Mouse (Mus musculus): ENCODE measurements around the gene 2200002D01Rik. TPM values are rescaled to one million over a fixed set of nuclear protein-coding genes. Genes with fewer than 3 reads are reported as not detected.
A peak's percentile ranks its signal among the peaks of the same experiment; 100 is the strongest.

The 2200002D01Rik gene
- polyA plus RNA-seq, 1 experiment from 2014 or later = 0.50 TPM

- H3K36me3 ChIP-seq (ENCODE audit: control insufficient read depth, insufficient read depth, low read length) = no peaks in the 10 kb centered on the region
- H3K9me3 ChIP-seq (ENCODE audit: control insufficient read depth, low read length) = no peaks in the 10 kb centered on the region
- H3K4me3 ChIP-seq (ENCODE audit: low read depth, low read length) = no peak overlapping the region
- no peak for ATAC-seq (ENCODE audit: low read depth)
- H3K27me3 ChIP-seq (ENCODE audit: control insufficient read depth, insufficient read depth, low read length) = no peaks in the 10 kb centered on the region
- no peak overlapping the region; the same call in 1 of the 2 replicates for H3K4me2 ChIP-seq (ENCODE audit: low read depth, low read length)
- WGBS = 26% methylated on average over 11 of the region's 11 CpGs
- H3K9ac ChIP-seq (replicated peaks; ENCODE audit: low read depth, low read length) = no peak overlapping the region
- peaks cover 6% of the 10 kb centered on the region; the same call in 1 of the 2 replicates for H3K4me1 ChIP-seq (ENCODE audit: control insufficient read depth, insufficient read depth, low read length)
- H3K27ac ChIP-seq (ENCODE audit: low read depth, low read length) = peak overlapping the region; percentile 48; the same call in 1 of the 2 replicates
These were observed 42.6 kb upstream of the 2200002D01Rik start for GRCm38 (mm10) chr7:29290691-29291485.

- WGBS = 63% methylated on average over 6 of the region's 6 CpGs
- Histone ChIP-seq H3K9me3 (ENCODE audit: control insufficient read depth, low read length) (no peaks in the 10 kb centered on the region), H3K9ac (replicated peaks; ENCODE audit: low read depth, low read length) (no peak overlapping the region), H3K27me3 (ENCODE audit: control insufficient read depth, insufficient read depth, low read length) (no peaks in the 10 kb centered on the region), H3K36me3 (ENCODE audit: control insufficient read depth, insufficient read depth, low read length) (no peaks in the 10 kb centered on the region), H3K4me3 (ENCODE audit: low read depth, low read length) (no peak overlapping the region), H3K4me2 (ENCODE audit: low read depth, low read length) (peak overlapping the region; percentile 23; the same call in 1 of the 2 replicates), H3K4me1 (ENCODE audit: control insufficient read depth, insufficient read depth, low read length) (peaks cover 6% of the 10 kb centered on the region; the same call in 1 of the 2 replicates), H3K27ac (ENCODE audit: low read depth, low read length) (no peak overlapping the region)
- ATAC-seq (ENCODE audit: low read depth) = no peak
These were observed 41.6 kb upstream of the 2200002D01Rik start for GRCm38 (mm10) chr7:29289856-29290255.

- peak within 1 kb of the TSS; percentile 46 for H3K9ac ChIP-seq (replicated peaks; ENCODE audit: low read depth, low read length)
- no peaks in the 10 kb centered on the region for H3K36me3 ChIP-seq (ENCODE audit: control insufficient read depth, insufficient read depth, low read length)
- 0 out of 2 replicates have a peak within 1 kb of the TSS, but pooled peaks have one; percentile 7 for H3K27ac ChIP-seq (ENCODE audit: low read depth, low read length)
- peaks cover 6% of the 10 kb centered on the region; the same call in 1 of the 2 replicates for H3K4me1 ChIP-seq (ENCODE audit: control insufficient read depth, insufficient read depth, low read length)
- peak within 1 kb of the TSS; percentile 79 for H3K4me2 ChIP-seq (ENCODE audit: low read depth, low read length)
- WGBS = under 1% methylated on average over 51 of the region's 59 CpGs
- no peaks in the 10 kb centered on the region for H3K27me3 ChIP-seq (ENCODE audit: control insufficient read depth, insufficient read depth, low read length)
- H3K4me3 ChIP-seq (ENCODE audit: low read depth, low read length) = peak within 1 kb of the TSS; percentile 41
- ATAC-seq (ENCODE audit: low read depth) = peak; percentile 38; the same call in 1 of the 2 replicates
- no peaks in the 10 kb centered on the region for H3K9me3 ChIP-seq (ENCODE audit: control insufficient read depth, low read length)
These were observed 40.8 kb upstream of the 2200002D01Rik start, which contains the start of gene Ppp1r14a for GRCm38 (mm10) chr7:29288942-29289638. TSS of gene Ppp1r14a (plus strand) at chr7:29289308.

- Histone ChIP-seq H3K36me3 (ENCODE audit: control insufficient read depth, insufficient read depth, low read length) (no peaks in the 10 kb centered on the region), H3K9ac (replicated peaks; ENCODE audit: low read depth, low read length) (no peak overlapping the region), H3K4me2 (ENCODE audit: low read depth, low read length) (no peak overlapping the region), H3K9me3 (ENCODE audit: control insufficient read depth, low read length) (no peaks in the 10 kb centered on the region), H3K27me3 (ENCODE audit: control insufficient read depth, insufficient read depth, low read length) (no peaks in the 10 kb centered on the region), H3K4me1 (ENCODE audit: control insufficient read depth, insufficient read depth, low read length) (peaks cover 6% of the 10 kb centered on the region; the same call in 1 of the 2 replicates), H3K27ac (ENCODE audit: low read depth, low read length) (no peak overlapping the region), H3K4me3 (ENCODE audit: low read depth, low read length) (no peak overlapping the region)
- WGBS = 83% methylated on average over 2 of the region's 2 CpGs
- no peak for ATAC-seq (ENCODE audit: low read depth)
These were observed 39.8 kb upstream of the 2200002D01Rik start for GRCm38 (mm10) chr7:29288079-29288478.

- Histone ChIP-seq H3K36me3 (ENCODE audit: control insufficient read depth, insufficient read depth, low read length) (no peaks in the 10 kb centered on the region), H3K27ac (ENCODE audit: low read depth, low read length) (no peak overlapping the region), H3K9ac (replicated peaks; ENCODE audit: low read depth, low read length) (no peak overlapping the region), H3K4me1 (ENCODE audit: control insufficient read depth, insufficient read depth, low read length) (peaks cover 4% of the 10 kb centered on the region; the same call in 1 of the 2 replicates), H3K4me3 (ENCODE audit: low read depth, low read length) (no peak overlapping the region), H3K9me3 (ENCODE audit: control insufficient read depth, low read length) (no peaks in the 10 kb centered on the region), H3K4me2 (ENCODE audit: low read depth, low read length) (no peak overlapping the region), H3K27me3 (ENCODE audit: control insufficient read depth, insufficient read depth, low read length) (0 out of 2 replicates have a peak, but pooled peaks cover 4% of the 10 kb centered on the region)
- 83% methylated on average over 7 of the region's 7 CpGs for WGBS
- no peak for ATAC-seq (ENCODE audit: low read depth)
These were observed 39.2 kb upstream of the 2200002D01Rik start for GRCm38 (mm10) chr7:29287481-29287880.

GRCm38 (mm10) chr7:29284523-29284922 lies 36.3 kb upstream of the 2200002D01Rik start:
- Histone ChIP-seq H3K36me3 (ENCODE audit: control insufficient read depth, insufficient read depth, low read length) (no peaks in the 10 kb centered on the region), H3K4me1 (ENCODE audit: control insufficient read depth, insufficient read depth, low read length) (peaks cover 11% of the 10 kb centered on the region; the same call in 1 of the 2 replicates), H3K4me3 (ENCODE audit: low read depth, low read length) (no peak overlapping the region), H3K27me3 (ENCODE audit: control insufficient read depth, insufficient read depth, low read length) (peaks cover 18% of the 10 kb centered on the region; the same call in 1 of the 2 replicates), H3K27ac (ENCODE audit: low read depth, low read length) (no peak overlapping the region), H3K9me3 (ENCODE audit: control insufficient read depth, low read length) (no peaks in the 10 kb centered on the region), H3K9ac (replicated peaks; ENCODE audit: low read depth, low read length) (no peak overlapping the region), H3K4me2 (ENCODE audit: low read depth, low read length) (no peak overlapping the region)
- WGBS = 97% methylated on average over 6 of the region's 6 CpGs
- ATAC-seq (ENCODE audit: low read depth) = no peak

GRCm38 (mm10) chr7:29283876-29284275 lies 35.6 kb upstream of the 2200002D01Rik start:
- peaks cover 11% of the 10 kb centered on the region; the same call in 1 of the 2 replicates for H3K4me1 ChIP-seq (ENCODE audit: control insufficient read depth, insufficient read depth, low read length)
- WGBS = 84% methylated on average over 4 of the region's 4 CpGs

GRCm38 (mm10) chr7:29282074-29282554 lies 33.8 kb upstream of the 2200002D01Rik start:
- Histone ChIP-seq H3K9me3 (ENCODE audit: control insufficient read depth, low read length) (no peaks in the 10 kb centered on the region), H3K9ac (replicated peaks; ENCODE audit: low read depth, low read length) (peak overlapping the region; percentile 54), H3K27ac (ENCODE audit: low read depth, low read length) (no peak overlapping the region), H3K27me3 (ENCODE audit: control insufficient read depth, insufficient read depth, low read length) (peaks cover 18% of the 10 kb centered on the region; the same call in 1 of the 2 replicates), H3K4me1 (ENCODE audit: control insufficient read depth, insufficient read depth, low read length) (peaks cover 11% of the 10 kb centered on the region; the same call in 1 of the 2 replicates), H3K4me2 (ENCODE audit: low read depth, low read length) (peak overlapping the region; percentile 92), H3K4me3 (ENCODE audit: low read depth, low read length) (peak overlapping the region; percentile 62), H3K36me3 (ENCODE audit: control insufficient read depth, insufficient read depth, low read length) (no peaks in the 10 kb centered on the region)
- WGBS = 12% methylated on average over 21 of the region's 21 CpGs
- peak; percentile 13; the same call in 1 of the 2 replicates for ATAC-seq (ENCODE audit: low read depth)

More at GRCm38 (mm10) chr7:29283876-29284275, 35.6 kb upstream of the 2200002D01Rik start:
- ATAC-seq (ENCODE audit: low read depth) = no peak
- Histone ChIP-seq H3K9ac (replicated peaks; ENCODE audit: low read depth, low read length) (no peak overlapping the region), H3K27me3 (ENCODE audit: control insufficient read depth, insufficient read depth, low read length) (peaks cover 18% of the 10 kb centered on the region; the same call in 1 of the 2 replicates), H3K36me3 (ENCODE audit: control insufficient read depth, insufficient read depth, low read length) (no peaks in the 10 kb centered on the region), H3K9me3 (ENCODE audit: control insufficient read depth, low read length) (no peaks in the 10 kb centered on the region), H3K4me3 (ENCODE audit: low read depth, low read length) (no peak overlapping the region), H3K27ac (ENCODE audit: low read depth, low read length) (no peak overlapping the region), H3K4me2 (ENCODE audit: low read depth, low read length) (no peak overlapping the region)

Data from neural tube, embryonic 14.5 days (tissue).